Mouse (Mus musculus) forebrain, embryonic 13.5 days (tissue): ENCODE measurements around the gene Itpr1. TPM values are rescaled to one million over a fixed set of nuclear protein-coding genes. Genes with fewer than 3 reads are reported as not detected.

Experiments used
- ATAC-seq: fragments of 200-750 bp; cut with Nextera tagmentation; 2 replicates; pipeline ENCODE4 v1.8.0; 2017
- H3K27ac ChIP-seq: fragments of 300-500 bp; sonication (generic); 2 replicates; pipeline ENCODE4 v1.5.1; 2015; ENCODE audit warnings: inconsistent platforms, mild to moderate bottlenecking, moderate library complexity
- H3K27me3 ChIP-seq: fragments of 300-500 bp; sonication (generic); 2 replicates; pipeline ENCODE4 v1.6.1; 2015; ENCODE audit warnings: mild to moderate bottlenecking, inconsistent platforms
- H3K36me3 ChIP-seq: fragments of 300-500 bp; sonication (generic); 2 replicates; pipeline ENCODE4 v1.6.1; 2015; ENCODE audit warnings: mild to moderate bottlenecking, inconsistent platforms; ENCODE audit not compliant: poor library complexity, severe bottlenecking
- H3K4me1 ChIP-seq: fragments of 300-500 bp; sonication (generic); 2 replicates; pipeline ENCODE4 v1.6.1; 2015; ENCODE audit warnings: inconsistent platforms
- H3K4me2 ChIP-seq: fragments of 300-500 bp; sonication (generic); 2 replicates; pipeline ENCODE4 v1.6.1; 2015; ENCODE audit warnings: inconsistent platforms, mild to moderate bottlenecking, moderate library complexity
- H3K4me3 ChIP-seq: fragments of 300-500 bp; sonication (generic); 2 replicates; pipeline ENCODE4 v1.5.1; 2015; ENCODE audit warnings: mild to moderate bottlenecking, inconsistent platforms
- H3K9ac ChIP-seq: fragments of 300-500 bp; sonication (generic); 2 replicates; pipeline ENCODE4 v1.6.1; 2015; ENCODE audit warnings: mild to moderate bottlenecking, inconsistent platforms
- H3K9me3 ChIP-seq: fragments of 300-500 bp; sonication (generic); replicated peaks from 2 replicates; pipeline ENCODE4 v1.6.1; 2016; ENCODE audit warnings: inconsistent platforms
- WGBS: fragments of 180-500 bp; shearing (Covaris S2); methylation state at CpG from one replicate; pipeline ENCODE4 v1.1.7; 2015; 5-methylcytosine and 5-hydroxymethylcytosine counted together
- polyA plus RNA-seq: library from polyadenylated mRNA; unstranded; fragments of >200 nt; fragmentation: Nextera tagmentation; extraction: Ambion mirVana; gene quantifications from 2 replicates; pipeline ENCODE4 v1.2.1, GENCODE M21; 2015

Itpr1 gene
- polyA plus RNA-seq, 1 experiment from 2014 or later: 6.9 TPM

DNA sequence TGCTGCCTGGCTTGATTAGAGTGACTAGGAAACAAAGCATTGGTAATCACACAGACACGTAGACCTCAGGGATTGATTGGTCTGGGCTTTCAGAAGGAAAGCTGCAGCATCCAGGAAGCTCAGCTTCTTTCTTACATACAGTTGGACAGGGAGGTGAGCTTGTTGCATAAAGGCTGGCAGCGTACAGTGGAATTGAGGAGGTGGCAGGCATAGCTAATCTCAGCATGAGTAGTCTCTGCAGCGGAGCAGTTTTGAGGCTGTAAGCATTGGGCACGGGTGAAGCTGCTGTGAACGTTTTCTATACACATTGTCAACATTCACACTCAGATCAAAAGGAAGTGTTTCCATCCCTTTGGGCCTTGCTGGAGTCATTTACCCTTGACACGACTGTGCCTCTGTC, 124.4 kb downstream of the Itpr1 start:
- H3K4me3 ChIP-seq: no peak overlapping the region
- H3K9me3 ChIP-seq: no peaks in the 10 kb centered on the region
- no peaks in the 10 kb centered on the region for H3K27me3 ChIP-seq
- no peaks in the 10 kb centered on the region for H3K36me3 ChIP-seq
- peaks cover 17% of the 10 kb centered on the region for H3K4me1 ChIP-seq
- no peak overlapping the region for H3K27ac ChIP-seq
- 73% methylated on average over 6 of the region's 6 CpGs for WGBS
- no peak for ATAC-seq
- H3K9ac ChIP-seq: no peak overlapping the region
- H3K4me2 ChIP-seq: no peak overlapping the region

GRCm38 (mm10) chr6:108338362-108338761, 125.5 kb downstream of the Itpr1 start:
- H3K4me1 ChIP-seq: peaks cover 17% of the 10 kb centered on the region
- H3K4me2 ChIP-seq: no peak overlapping the region
- H3K9me3 ChIP-seq: no peaks in the 10 kb centered on the region
- no peak overlapping the region for H3K27ac ChIP-seq
- no peak overlapping the region for H3K4me3 ChIP-seq
- H3K9ac ChIP-seq: no peak overlapping the region
- H3K36me3 ChIP-seq: no peaks in the 10 kb centered on the region
- no peaks in the 10 kb centered on the region for H3K27me3 ChIP-seq
- 92% methylated on average over 5 of the region's 5 CpGs for WGBS
- no peak for ATAC-seq

- Histone ChIP-seq H3K9me3 (no peaks in the 10 kb centered on the region), H3K4me1 (no peaks in the 10 kb centered on the region), H3K27me3 (no peaks in the 10 kb centered on the region), H3K36me3 (no peaks in the 10 kb centered on the region), H3K9ac (no peak overlapping the region), H3K4me3 (no peak overlapping the region), H3K4me2 (no peak overlapping the region), H3K27ac (no peak overlapping the region)
- no peak for ATAC-seq
- 84% methylated on average over 5 of the region's 5 CpGs for WGBS
Measured at GRCm38 (mm10) chr6:108342989-108343388, 130.1 kb downstream of the Itpr1 start.

GRCm38 (mm10) chr6:108343781-108344310, 130.9 kb downstream of the Itpr1 start:
- WGBS: 79% methylated on average over 4 of the region's 4 CpGs
- no peaks in the 10 kb centered on the region for H3K9me3 ChIP-seq
- H3K36me3 ChIP-seq: no peaks in the 10 kb centered on the region
- H3K4me3 ChIP-seq: no peak overlapping the region
- H3K4me2 ChIP-seq: no peak overlapping the region
- H3K9ac ChIP-seq: no peak overlapping the region
- ATAC-seq: no peak
- H3K27me3 ChIP-seq: no peaks in the 10 kb centered on the region
- no peaks in the 10 kb centered on the region for H3K4me1 ChIP-seq
- no peak overlapping the region for H3K27ac ChIP-seq

- Histone ChIP-seq H3K9me3 (no peaks in the 10 kb centered on the region), H3K4me2 (no peak overlapping the region), H3K27me3 (no peaks in the 10 kb centered on the region), H3K4me3 (no peak overlapping the region), H3K9ac (no peak overlapping the region), H3K4me1 (no peaks in the 10 kb centered on the region), H3K27ac (no peak overlapping the region), H3K36me3 (no peaks in the 10 kb centered on the region)
- WGBS: 95% methylated on average over 2 of the region's 2 CpGs
- ATAC-seq: no peak
Measured at GRCm38 (mm10) chr6:108350801-108351200, 137.9 kb downstream of the Itpr1 start.

DNA sequence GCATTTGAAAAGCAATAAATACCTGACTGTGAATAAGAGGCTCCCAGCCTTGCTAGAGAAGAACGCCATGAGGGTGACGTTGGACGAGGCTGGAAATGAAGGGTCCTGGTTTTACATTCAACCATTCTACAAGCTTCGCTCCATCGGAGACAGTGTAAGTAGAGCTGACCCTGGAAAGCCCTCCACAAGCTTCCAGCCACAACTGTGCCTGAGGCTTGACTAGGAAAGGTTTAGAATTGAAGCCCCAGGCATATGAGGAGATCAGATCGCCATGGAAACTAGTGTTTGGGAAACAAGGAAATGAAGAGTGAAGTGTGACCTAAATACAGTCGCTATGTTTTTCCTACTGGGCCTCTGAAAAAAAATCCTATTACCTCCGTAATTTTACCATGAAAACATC, 139.1 kb downstream of the Itpr1 start:
- Histone ChIP-seq H3K9me3 (no peaks in the 10 kb centered on the region), H3K36me3 (no peaks in the 10 kb centered on the region), H3K9ac (no peak overlapping the region), H3K27me3 (no peaks in the 10 kb centered on the region), H3K4me2 (no peak overlapping the region), H3K27ac (no peak overlapping the region), H3K4me1 (no peaks in the 10 kb centered on the region), H3K4me3 (no peak overlapping the region)
- 78% methylated on average over 8 of the region's 8 CpGs for WGBS
- no peak for ATAC-seq

GRCm38 (mm10) chr6:108367412-108367811, 154.5 kb downstream of the Itpr1 start:
- Histone ChIP-seq H3K4me3 (no peak overlapping the region), H3K4me1 (no peaks in the 10 kb centered on the region), H3K9me3 (no peaks in the 10 kb centered on the region), H3K27ac (no peak overlapping the region), H3K4me2 (no peak overlapping the region), H3K9ac (no peak overlapping the region), H3K27me3 (no peaks in the 10 kb centered on the region), H3K36me3 (peaks cover 4% of the 10 kb centered on the region)
- WGBS: 80% methylated on average over 4 of the region's 4 CpGs
- ATAC-seq: no peak

DNA sequence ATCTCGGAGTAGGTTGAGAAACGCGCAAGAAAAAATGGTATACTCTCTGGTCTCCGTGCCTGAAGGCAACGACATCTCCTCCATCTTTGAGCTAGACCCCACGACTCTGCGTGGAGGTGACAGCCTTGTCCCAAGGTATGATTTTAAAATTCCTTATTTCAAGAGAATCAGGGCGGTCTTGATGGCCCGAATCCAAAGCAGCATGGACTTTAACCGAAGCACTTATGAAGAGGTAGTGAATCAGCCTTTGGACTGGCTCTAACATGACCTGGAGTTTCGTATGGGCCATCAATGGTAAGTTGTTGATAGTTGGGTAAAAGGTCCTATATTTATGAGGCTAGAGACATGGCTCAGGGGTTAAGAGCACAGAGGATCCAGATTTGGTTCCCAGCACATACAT, 156.1 kb downstream of the Itpr1 start:
- Histone ChIP-seq H3K36me3 (peaks cover 1% of the 10 kb centered on the region), H3K27ac (no peak overlapping the region), H3K4me3 (no peak overlapping the region), H3K9ac (no peak overlapping the region), H3K4me2 (no peak overlapping the region), H3K27me3 (no peaks in the 10 kb centered on the region), H3K4me1 (no peaks in the 10 kb centered on the region), H3K9me3 (no peaks in the 10 kb centered on the region)
- ATAC-seq: no peak
- WGBS: 96% methylated on average over 11 of the region's 11 CpGs

DNA sequence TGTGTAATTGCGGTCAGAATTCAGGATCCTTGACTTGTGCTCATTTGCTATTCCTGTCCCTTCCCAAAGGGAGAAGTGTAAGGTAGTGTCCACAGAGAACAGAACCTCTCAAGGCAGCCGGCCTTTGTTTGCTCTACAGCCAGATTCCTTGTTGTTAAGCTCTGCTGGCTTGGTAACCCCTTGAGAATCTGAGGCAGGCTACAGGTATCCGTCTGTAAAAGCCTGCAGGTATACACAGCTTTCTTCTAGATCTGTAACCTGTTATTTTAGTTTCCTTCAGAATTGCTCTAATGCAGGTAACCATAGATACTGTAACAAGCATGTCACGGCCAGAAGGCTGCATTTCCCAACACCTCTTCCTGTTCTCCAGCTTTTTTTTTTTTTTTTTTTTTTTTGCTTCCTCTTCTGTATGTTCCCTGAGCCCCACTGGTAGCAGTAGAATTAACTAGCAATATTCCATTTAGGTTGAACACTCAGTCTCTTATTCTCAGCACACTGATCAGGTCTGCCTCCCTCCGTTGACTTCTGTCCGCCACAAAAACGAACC, 158.5 kb downstream of the Itpr1 start:
- ATAC-seq: no peak
- WGBS: 93% methylated on average over 7 of the region's 7 CpGs
- Histone ChIP-seq H3K4me1 (no peaks in the 10 kb centered on the region), H3K27me3 (no peaks in the 10 kb centered on the region), H3K27ac (no peak overlapping the region), H3K9me3 (no peaks in the 10 kb centered on the region), H3K36me3 (no peaks in the 10 kb centered on the region; the same call in 1 of the 2 replicates), H3K4me2 (no peak overlapping the region), H3K9ac (no peak overlapping the region), H3K4me3 (no peak overlapping the region)

- Histone ChIP-seq H3K4me2 (no peak overlapping the region), H3K9ac (no peak overlapping the region), H3K27me3 (no peaks in the 10 kb centered on the region), H3K27ac (no peak overlapping the region), H3K36me3 (no peaks in the 10 kb centered on the region; the same call in 1 of the 2 replicates), H3K9me3 (no peaks in the 10 kb centered on the region), H3K4me3 (no peak overlapping the region), H3K4me1 (no peaks in the 10 kb centered on the region)
- no peak for ATAC-seq
- WGBS: 71% methylated on average over 7 of the region's 7 CpGs
Measured at GRCm38 (mm10) chr6:108374019-108374418, 161.1 kb downstream of the Itpr1 start.

DNA sequence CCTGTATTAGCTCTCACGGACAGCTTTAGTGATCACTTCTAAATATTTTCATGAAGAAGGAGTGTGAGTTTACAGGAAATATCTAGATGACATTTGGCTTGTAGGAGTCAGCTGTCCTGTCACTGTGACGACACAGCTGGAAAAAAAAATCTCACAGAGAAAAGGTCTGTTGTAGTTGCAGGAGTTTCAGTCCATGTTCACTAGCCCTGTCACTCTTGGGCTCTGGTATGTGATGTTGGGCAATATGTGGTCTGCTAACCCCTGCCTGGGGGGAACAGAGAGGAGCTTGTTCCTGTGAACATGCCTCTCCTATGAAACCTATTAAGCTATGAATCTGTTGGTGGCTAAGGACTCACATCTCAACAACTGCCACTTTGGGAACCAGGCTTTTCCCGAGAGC, 166.1 kb downstream of the Itpr1 start:
- no peak for ATAC-seq
- H3K27me3 ChIP-seq: no peaks in the 10 kb centered on the region
- H3K4me1 ChIP-seq: no peaks in the 10 kb centered on the region
- H3K4me2 ChIP-seq: no peak overlapping the region
- H3K9ac ChIP-seq: no peak overlapping the region
- 91% methylated on average over 3 of the region's 3 CpGs for WGBS
- no peak overlapping the region for H3K27ac ChIP-seq
- H3K4me3 ChIP-seq: no peak overlapping the region
- no peaks in the 10 kb centered on the region for H3K9me3 ChIP-seq
- peaks cover 19% of the 10 kb centered on the region for H3K36me3 ChIP-seq

DNA sequence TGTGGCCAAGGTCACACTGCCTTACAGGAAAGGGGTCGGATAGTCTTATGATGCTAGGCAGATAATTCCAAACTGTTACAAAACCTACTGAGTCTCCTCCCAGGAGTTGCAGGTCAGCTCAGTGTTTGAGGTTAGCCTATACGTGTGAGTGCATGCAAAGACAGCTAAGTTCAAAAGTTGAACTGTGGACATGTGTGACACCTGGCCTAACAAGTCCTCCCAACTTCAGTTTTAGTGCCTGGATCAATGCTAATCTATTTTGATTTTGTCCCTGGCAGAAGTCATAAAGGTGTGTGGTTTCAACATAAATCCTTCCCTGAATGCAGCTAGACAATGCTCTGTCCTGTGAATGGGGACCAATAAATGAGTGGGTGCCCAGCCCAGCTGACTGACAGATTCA, 167.3 kb downstream of the Itpr1 start:
- Histone ChIP-seq H3K36me3 (peaks cover 19% of the 10 kb centered on the region), H3K4me2 (no peak overlapping the region), H3K27me3 (no peaks in the 10 kb centered on the region), H3K4me1 (no peaks in the 10 kb centered on the region), H3K4me3 (no peak overlapping the region), H3K27ac (no peak overlapping the region), H3K9me3 (no peaks in the 10 kb centered on the region), H3K9ac (no peak overlapping the region)
- WGBS: 86% methylated on average over 2 of the region's 2 CpGs
- ATAC-seq: no peak

DNA sequence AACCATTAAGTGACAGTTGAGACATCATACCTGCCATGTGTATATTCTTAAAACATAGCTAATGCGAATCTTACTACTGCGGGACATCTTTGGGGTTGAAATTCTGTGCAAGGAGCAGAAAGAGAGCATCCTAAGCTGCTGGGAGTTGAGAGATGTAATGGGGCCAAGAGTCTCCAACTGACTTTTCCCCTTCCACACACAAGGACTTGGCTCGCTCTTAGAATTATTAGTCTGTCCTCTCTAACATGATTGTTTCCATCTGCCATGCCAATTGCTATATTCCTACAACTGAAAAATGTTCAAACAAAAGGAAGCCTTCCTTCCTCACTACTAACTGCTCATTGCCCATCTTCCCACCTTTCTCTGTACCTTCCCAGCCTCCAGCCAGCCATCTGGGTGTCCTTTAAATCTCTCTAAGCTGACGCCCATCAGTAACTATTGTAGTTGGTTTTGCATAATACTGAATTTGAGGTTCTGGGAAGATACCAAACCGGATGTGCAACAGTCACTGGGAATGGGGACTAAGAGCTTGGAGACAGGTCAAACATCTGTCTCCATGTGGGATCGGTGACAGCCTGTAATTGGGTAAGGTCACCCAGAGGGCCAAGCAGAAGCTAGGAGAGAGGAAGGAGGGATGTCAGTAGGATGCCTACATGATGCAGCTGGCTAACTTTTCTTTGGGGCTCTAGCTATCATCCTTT, 177.9 kb downstream of the Itpr1 start:
- WGBS: 89% methylated on average over 6 of the region's 6 CpGs
- no peak for ATAC-seq
- H3K27ac ChIP-seq: no peak overlapping the region
- 0 out of 2 replicates have a peak, but pooled peaks cover 11% of the 10 kb centered on the region for H3K36me3 ChIP-seq
- H3K27me3 ChIP-seq: no peaks in the 10 kb centered on the region
- H3K4me2 ChIP-seq: no peak overlapping the region
- H3K9ac ChIP-seq: no peak overlapping the region
- no peaks in the 10 kb centered on the region for H3K9me3 ChIP-seq
- no peak overlapping the region for H3K4me3 ChIP-seq
- no peaks in the 10 kb centered on the region for H3K4me1 ChIP-seq
